Mouse (Mus musculus): ENCODE results near the gene Sgca. TPM values are rescaled to one million over a fixed set of nuclear protein-coding genes. Genes with fewer than 3 reads are reported as not detected.

Gene Sgca
- polyA plus RNA-seq, 1 experiment from 2014 or later, result not detected

GRCm38 (mm10) chr11:94926431-94926830 lies 49.7 kb downstream of the Sgca start:
- no peak for ATAC-seq (ENCODE audit: low read depth)
- Histone ChIP-seq H3K4me2 (ENCODE audit: low read depth, low read length) (no peak overlapping the region), H3K36me3 (ENCODE audit: control insufficient read depth, insufficient read depth, low read length) (no peaks in the 10 kb centered on the region), H3K27ac (ENCODE audit: low read depth, low read length) (no peak overlapping the region), H3K4me3 (ENCODE audit: low read depth, low read length) (no peak overlapping the region), H3K9me3 (ENCODE audit: control insufficient read depth, low read length) (no peaks in the 10 kb centered on the region), H3K9ac (replicated peaks; ENCODE audit: low read depth, low read length) (no peak overlapping the region), H3K4me1 (ENCODE audit: control insufficient read depth, insufficient read depth, low read length) (peaks cover 3% of the 10 kb centered on the region; the same call in 1 of the 2 replicates), H3K27me3 (ENCODE audit: control insufficient read depth, insufficient read depth, low read length) (no peaks in the 10 kb centered on the region)
- WGBS, result 64% methylated on average over 11 of the region's 11 CpGs

- Histone ChIP-seq H3K9ac (replicated peaks; ENCODE audit: low read depth, low read length) (no peak overlapping the region), H3K27me3 (ENCODE audit: control insufficient read depth, insufficient read depth, low read length) (no peaks in the 10 kb centered on the region), H3K9me3 (ENCODE audit: control insufficient read depth, low read length) (no peaks in the 10 kb centered on the region), H3K27ac (ENCODE audit: low read depth, low read length) (no peak overlapping the region), H3K4me2 (ENCODE audit: low read depth, low read length) (no peak overlapping the region), H3K4me1 (ENCODE audit: control insufficient read depth, insufficient read depth, low read length) (peaks cover 3% of the 10 kb centered on the region; the same call in 1 of the 2 replicates), H3K36me3 (ENCODE audit: control insufficient read depth, insufficient read depth, low read length) (no peaks in the 10 kb centered on the region), H3K4me3 (ENCODE audit: low read depth, low read length) (no peak overlapping the region)
- WGBS, result 95% methylated on average over 4 of the region's 4 CpGs
- no peak for ATAC-seq (ENCODE audit: low read depth)
These were observed 51.1 kb downstream of the Sgca start for GRCm38 (mm10) chr11:94924977-94925376.

DNA sequence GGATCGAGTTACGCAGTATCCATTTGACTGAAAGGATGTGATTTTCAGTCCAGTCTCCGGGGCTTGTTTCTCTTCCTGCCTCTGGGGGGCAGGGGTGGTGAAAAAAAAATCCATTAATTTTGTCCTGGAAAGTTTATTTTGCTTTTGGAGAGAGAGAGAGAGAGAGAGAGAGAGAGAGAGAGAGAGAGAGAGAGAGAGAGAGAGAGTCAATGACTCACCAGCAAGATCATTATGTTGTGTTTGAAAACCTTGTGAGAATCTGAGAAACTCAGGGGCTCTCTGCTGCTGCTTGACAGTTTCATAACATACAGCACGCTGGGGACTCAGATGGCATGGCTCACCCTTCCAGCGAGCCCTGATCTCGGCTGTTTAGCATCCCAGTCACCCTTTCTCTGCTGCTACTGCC lies 55.1 kb downstream of the Sgca start:
- Histone ChIP-seq H3K27ac (ENCODE audit: low read depth, low read length) (no peak overlapping the region), H3K4me2 (ENCODE audit: low read depth, low read length) (no peak overlapping the region), H3K36me3 (ENCODE audit: control insufficient read depth, insufficient read depth, low read length) (no peaks in the 10 kb centered on the region), H3K4me3 (ENCODE audit: low read depth, low read length) (no peak overlapping the region), H3K27me3 (ENCODE audit: control insufficient read depth, insufficient read depth, low read length) (no peaks in the 10 kb centered on the region), H3K9ac (replicated peaks; ENCODE audit: low read depth, low read length) (no peak overlapping the region), H3K4me1 (ENCODE audit: control insufficient read depth, insufficient read depth, low read length) (no peaks in the 10 kb centered on the region; the same call in 1 of the 2 replicates), H3K9me3 (ENCODE audit: control insufficient read depth, low read length) (no peaks in the 10 kb centered on the region)
- WGBS, result 52% methylated on average over 6 of the region's 6 CpGs
- ATAC-seq (ENCODE audit: low read depth), result no peak

GRCm38 (mm10) chr11:94917717-94918116 lies 58.4 kb downstream of the Sgca start:
- ATAC-seq (ENCODE audit: low read depth), result no peak
- Histone ChIP-seq H3K9ac (replicated peaks; ENCODE audit: low read depth, low read length) (no peak overlapping the region), H3K9me3 (ENCODE audit: control insufficient read depth, low read length) (no peaks in the 10 kb centered on the region), H3K27me3 (ENCODE audit: control insufficient read depth, insufficient read depth, low read length) (no peaks in the 10 kb centered on the region), H3K36me3 (ENCODE audit: control insufficient read depth, insufficient read depth, low read length) (no peaks in the 10 kb centered on the region), H3K4me1 (ENCODE audit: control insufficient read depth, insufficient read depth, low read length) (no peaks in the 10 kb centered on the region), H3K4me3 (ENCODE audit: low read depth, low read length) (no peak overlapping the region), H3K4me2 (ENCODE audit: low read depth, low read length) (no peak overlapping the region), H3K27ac (ENCODE audit: low read depth, low read length) (no peak overlapping the region)
- WGBS, result 80% methylated on average over 6 of the region's 6 CpGs

DNA sequence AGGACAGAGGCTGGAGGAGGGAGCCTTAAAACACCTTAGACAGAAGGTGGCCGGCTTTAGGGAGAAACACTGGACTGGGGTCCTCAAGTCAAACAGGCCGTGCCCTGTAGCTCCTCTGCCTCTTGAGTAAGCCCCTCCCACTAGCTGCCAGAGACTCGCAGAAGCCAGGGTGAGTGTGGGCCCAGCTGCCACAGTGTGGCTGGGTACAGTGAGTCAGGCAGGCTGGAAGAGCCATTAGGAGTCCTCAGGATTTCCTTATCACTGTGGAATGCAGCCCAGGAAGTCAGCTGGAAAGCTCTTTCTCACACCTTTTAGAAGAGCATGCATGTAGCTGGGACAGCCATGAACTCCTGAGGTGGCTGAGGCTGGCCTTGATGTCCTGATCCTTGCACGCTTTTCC lies 59.6 kb downstream of the Sgca start:
- Histone ChIP-seq H3K4me3 (ENCODE audit: low read depth, low read length) (no peak overlapping the region), H3K27ac (ENCODE audit: low read depth, low read length) (no peak overlapping the region), H3K9ac (replicated peaks; ENCODE audit: low read depth, low read length) (no peak overlapping the region), H3K4me2 (ENCODE audit: low read depth, low read length) (no peak overlapping the region), H3K4me1 (ENCODE audit: control insufficient read depth, insufficient read depth, low read length) (no peaks in the 10 kb centered on the region), H3K27me3 (ENCODE audit: control insufficient read depth, insufficient read depth, low read length) (no peaks in the 10 kb centered on the region), H3K36me3 (ENCODE audit: control insufficient read depth, insufficient read depth, low read length) (no peaks in the 10 kb centered on the region), H3K9me3 (ENCODE audit: control insufficient read depth, low read length) (no peaks in the 10 kb centered on the region)
- ATAC-seq (ENCODE audit: low read depth), result no peak
- 30% methylated on average over 4 of the region's 4 CpGs for WGBS

GRCm38 (mm10) chr11:94915675-94916403 lies 60.3 kb downstream of the Sgca start:
- ATAC-seq (ENCODE audit: low read depth), result no peak
- H3K36me3 ChIP-seq (ENCODE audit: control insufficient read depth, insufficient read depth, low read length), result no peaks in the 10 kb centered on the region
- WGBS, result 19% methylated on average over 13 of the region's 16 CpGs
- H3K27me3 ChIP-seq (ENCODE audit: control insufficient read depth, insufficient read depth, low read length), result no peaks in the 10 kb centered on the region
- no peaks in the 10 kb centered on the region for H3K9me3 ChIP-seq (ENCODE audit: control insufficient read depth, low read length)
- H3K4me3 ChIP-seq (ENCODE audit: low read depth, low read length), result no peak overlapping the region
- no peak overlapping the region for H3K4me2 ChIP-seq (ENCODE audit: low read depth, low read length)
- H3K27ac ChIP-seq (ENCODE audit: low read depth, low read length), result no peak overlapping the region
- no peak overlapping the region for H3K9ac ChIP-seq (replicated peaks; ENCODE audit: low read depth, low read length)
- no peaks in the 10 kb centered on the region for H3K4me1 ChIP-seq (ENCODE audit: control insufficient read depth, insufficient read depth, low read length)

GRCm38 (mm10) chr11:94913302-94914090 lies 62.6 kb downstream of the Sgca start:
- ATAC-seq (ENCODE audit: low read depth), result no peak
- H3K9me3 ChIP-seq (ENCODE audit: control insufficient read depth, low read length), result no peaks in the 10 kb centered on the region
- no peak overlapping the region for H3K27ac ChIP-seq (ENCODE audit: low read depth, low read length)
- no peaks in the 10 kb centered on the region for H3K4me1 ChIP-seq (ENCODE audit: control insufficient read depth, insufficient read depth, low read length)
- H3K27me3 ChIP-seq (ENCODE audit: control insufficient read depth, insufficient read depth, low read length), result no peaks in the 10 kb centered on the region
- no peak overlapping the region for H3K4me2 ChIP-seq (ENCODE audit: low read depth, low read length)
- H3K4me3 ChIP-seq (ENCODE audit: low read depth, low read length), result no peak overlapping the region
- no peak overlapping the region for H3K9ac ChIP-seq (replicated peaks; ENCODE audit: low read depth, low read length)
- H3K36me3 ChIP-seq (ENCODE audit: control insufficient read depth, insufficient read depth, low read length), result no peaks in the 10 kb centered on the region
- 71% methylated on average over 6 of the region's 6 CpGs for WGBS

Data from neural tube, embryonic 14.5 days (tissue).